Mouse (Mus musculus) testis, adult 2 months (tissue): Measurements from ENCODE around the gene Gdf11. TPM values are rescaled to one million over a fixed set of nuclear protein-coding genes. Genes with fewer than 3 reads are reported as not detected.

ENCODE experiments used
- H3K27ac ChIP-seq: fragments of 200-500 bp; 2 replicates; pipeline ENCODE4 v1.5.1; 2012; ENCODE audit warnings: low read depth, low read length; ENCODE audit not compliant: control insufficient read depth, insufficient read depth
- H3K27me3 ChIP-seq: fragments of 200-500 bp; 2 replicates; pipeline ENCODE4 v1.6.1; 2012; ENCODE audit warnings: mild to moderate bottlenecking, low read length, moderate library complexity; ENCODE audit not compliant: control insufficient read depth, insufficient read depth
- H3K36me3 ChIP-seq: fragments of 200-500 bp; 2 replicates; pipeline ENCODE4 v1.6.1; 2012; ENCODE audit warnings: mild to moderate bottlenecking, low read length; ENCODE audit not compliant: control insufficient read depth, insufficient read depth
- H3K4me1 ChIP-seq: fragments of 200-500 bp; 2 replicates; pipeline ENCODE4 v1.6.1; 2012; ENCODE audit warnings: low read length; ENCODE audit not compliant: control insufficient read depth, insufficient read depth
- H3K4me3 ChIP-seq: fragments of 200-500 bp; 2 replicates; pipeline ENCODE4 v1.5.1; 2012; ENCODE audit warnings: low read depth, mild to moderate bottlenecking, low read length, moderate library complexity, mixed read lengths; ENCODE audit not compliant: control insufficient read depth
- CTCF ChIP-seq: fragments of 200-500 bp; IDR thresholded peaks from 2 replicates; pipeline ENCODE4 v1.5.1; 2012; ENCODE audit warnings: low read depth, mild to moderate bottlenecking, inconsistent platforms, low read length, moderate library complexity; ENCODE audit not compliant: control insufficient read depth, insufficient read depth, insufficient replicate concordance
- POLR2A ChIP-seq: fragments of 200-500 bp; IDR thresholded peaks from 2 replicates; pipeline ENCODE4 v1.6.1; 2012; ENCODE audit warnings: low read depth, mild to moderate bottlenecking, inconsistent platforms, low read length, moderate library complexity; ENCODE audit not compliant: control insufficient read depth
- polyA plus RNA-seq: library from polyadenylated mRNA; depleted of rRNA; stranded (reverse); fragments of >200 nt; gene quantifications from 2 replicates; pipeline ENCODE4 v1.2.3, GENCODE M21; 2012

The Gdf11 gene
- polyA plus RNA-seq, 1 experiment, result 0.93 TPM

DNA sequence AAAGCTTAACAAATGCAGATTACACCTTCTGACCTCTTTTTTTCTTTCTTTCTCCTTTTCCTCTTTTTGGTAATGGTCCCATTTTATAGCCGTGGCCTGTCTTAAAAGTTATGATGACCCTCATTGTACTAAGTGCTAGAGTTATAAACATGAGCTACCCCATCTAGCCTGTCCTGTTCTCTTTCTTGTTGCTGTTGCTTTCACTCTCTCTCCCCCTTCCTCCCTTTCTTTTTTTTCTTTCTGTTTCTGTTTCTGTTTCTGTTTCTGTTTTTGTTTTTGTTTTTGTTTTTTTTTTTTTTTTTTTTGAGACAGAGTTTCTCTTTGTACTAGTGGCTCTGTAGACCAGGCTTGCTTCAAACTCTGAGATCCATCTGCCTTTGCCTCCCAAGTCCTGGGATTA lies 25.0 kb downstream of the Gdf11 start:
- H3K4me3 ChIP-seq, result no peak overlapping the region
- TF ChIP-seq POLR2A (no peak), CTCF (no peak)
- H3K27me3 ChIP-seq, result no peaks in the 10 kb centered on the region
- H3K36me3 ChIP-seq, result no peaks in the 10 kb centered on the region
- H3K4me1 ChIP-seq, result no peaks in the 10 kb centered on the region
- H3K27ac ChIP-seq, result no peak overlapping the region

DNA sequence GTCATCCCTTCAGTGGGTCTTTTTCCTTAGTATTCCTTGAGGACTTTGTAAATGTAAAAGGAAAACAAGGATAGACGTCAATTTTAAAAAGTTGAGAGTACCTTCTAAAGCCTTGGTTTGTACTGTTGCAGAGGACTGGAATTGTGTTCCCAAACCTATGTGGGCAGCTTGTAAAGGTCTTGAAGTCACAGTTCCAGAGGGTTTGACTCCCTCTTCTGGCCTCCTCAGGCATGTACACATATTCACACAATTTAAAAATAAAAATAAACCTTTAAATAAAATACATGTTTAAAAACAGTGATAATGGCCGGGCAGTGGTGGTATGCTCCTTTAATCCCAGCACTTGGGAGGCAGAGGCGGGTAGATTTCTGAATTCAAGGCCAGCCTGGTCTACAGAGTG lies 25.5 kb downstream of the Gdf11 start:
- no peaks in the 10 kb centered on the region for H3K36me3 ChIP-seq
- TF ChIP-seq CTCF (no peak), POLR2A (no peak)
- no peaks in the 10 kb centered on the region for H3K27me3 ChIP-seq
- H3K4me3 ChIP-seq, result no peak overlapping the region
- no peak overlapping the region for H3K27ac ChIP-seq
- H3K4me1 ChIP-seq, result no peaks in the 10 kb centered on the region

DNA sequence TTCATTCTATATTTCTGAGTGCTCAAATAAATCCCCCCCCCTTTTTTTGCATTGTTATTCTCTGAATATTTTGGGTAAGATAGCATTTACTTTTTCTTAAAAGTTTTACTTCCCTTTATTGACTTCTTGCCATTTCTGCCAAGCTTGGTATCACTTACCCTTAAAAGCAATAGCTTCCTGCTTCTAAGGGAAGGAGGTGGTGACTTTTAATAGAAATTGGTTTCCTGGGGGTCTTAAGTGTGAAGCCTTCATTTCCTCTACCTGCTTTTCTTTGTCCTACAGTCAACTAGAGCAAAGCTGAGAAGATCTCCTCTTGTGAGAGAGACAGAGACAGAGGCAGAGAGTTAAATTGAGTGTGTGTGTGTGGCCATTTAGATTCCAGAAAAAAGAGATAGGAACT lies 30.3 kb downstream of the Gdf11 start:
- no peak overlapping the region for H3K27ac ChIP-seq
- H3K36me3 ChIP-seq, result no peaks in the 10 kb centered on the region
- H3K4me3 ChIP-seq, result no peak overlapping the region
- no peaks in the 10 kb centered on the region for H3K27me3 ChIP-seq
- TF ChIP-seq CTCF (no peak), POLR2A (no peak)
- H3K4me1 ChIP-seq, result no peaks in the 10 kb centered on the region

DNA sequence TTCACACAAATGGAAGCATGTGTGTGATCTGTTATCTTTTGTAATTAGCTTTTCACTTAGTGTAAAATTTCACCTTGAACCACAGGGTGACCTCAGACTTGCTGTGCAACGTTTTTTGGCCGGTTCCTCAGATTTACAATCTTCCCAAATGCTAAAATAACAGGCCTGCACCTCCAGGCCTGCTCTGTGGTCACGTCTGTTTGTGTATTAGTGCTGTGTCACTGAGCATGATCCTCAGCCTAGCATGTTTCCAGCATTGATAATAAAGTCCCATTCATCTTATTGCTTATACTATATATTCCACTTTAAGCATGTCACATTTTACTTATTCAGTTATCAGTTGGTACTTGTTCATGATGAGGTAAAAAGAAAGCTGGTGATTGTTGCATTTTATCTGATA lies 41.2 kb downstream of the Gdf11 start:
- Histone ChIP-seq H3K27ac (no peak overlapping the region), H3K27me3 (no peaks in the 10 kb centered on the region), H3K4me1 (no peaks in the 10 kb centered on the region), H3K36me3 (no peaks in the 10 kb centered on the region; the same call in 1 of the 2 replicates), H3K4me3 (no peak overlapping the region)
- TF ChIP-seq POLR2A, result no peak
- TF ChIP-seq CTCF, result no peak

DNA sequence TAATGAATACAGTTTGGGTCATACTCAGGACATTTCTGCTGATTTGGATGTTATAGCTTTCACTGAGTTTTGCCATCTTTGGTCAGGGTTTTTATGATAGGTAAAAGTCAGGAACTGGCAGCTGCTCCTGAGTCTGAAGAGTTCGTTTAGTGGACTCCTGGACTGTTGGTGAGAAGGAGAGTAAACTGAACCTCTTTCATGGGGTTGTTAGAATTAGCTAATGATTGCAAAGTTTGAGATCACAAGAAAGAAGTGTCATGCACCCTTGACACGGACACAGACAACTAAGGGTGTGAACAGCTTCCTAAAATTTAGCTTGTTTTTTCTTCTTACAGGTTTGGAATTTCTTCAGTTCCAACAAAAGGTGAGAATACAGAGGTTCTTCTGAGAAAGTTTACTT lies 43.1 kb downstream of the Gdf11 start:
- no peaks in the 10 kb centered on the region for H3K4me1 ChIP-seq
- no peak overlapping the region for H3K4me3 ChIP-seq
- H3K27ac ChIP-seq, result no peak overlapping the region
- TF ChIP-seq CTCF, result no peak
- no peak for TF ChIP-seq POLR2A
- H3K36me3 ChIP-seq, result no peaks in the 10 kb centered on the region; the same call in 1 of the 2 replicates
- H3K27me3 ChIP-seq, result no peaks in the 10 kb centered on the region

DNA sequence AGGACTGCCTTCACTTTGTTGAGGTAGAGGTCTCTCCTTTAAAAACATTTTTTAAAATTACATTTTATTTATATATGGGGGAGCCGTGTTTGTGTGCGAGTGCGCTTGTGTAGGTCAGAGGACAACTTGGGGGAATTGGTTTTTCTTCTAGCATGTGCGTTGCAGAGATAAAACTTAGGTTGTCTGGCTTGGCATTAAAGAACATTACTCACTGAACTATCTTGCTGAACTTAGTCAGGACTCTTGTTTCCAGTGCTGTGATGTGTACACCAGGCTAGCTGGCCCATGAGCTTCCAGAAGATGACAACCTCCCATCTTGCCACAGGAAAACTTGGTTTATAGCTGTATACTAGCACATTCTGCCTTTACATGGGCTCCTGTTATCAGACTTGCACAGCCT lies 44.9 kb downstream of the Gdf11 start:
- Histone ChIP-seq H3K4me1 (no peaks in the 10 kb centered on the region), H3K27me3 (no peaks in the 10 kb centered on the region), H3K36me3 (no peaks in the 10 kb centered on the region; the same call in 1 of the 2 replicates), H3K27ac (no peak overlapping the region), H3K4me3 (no peak overlapping the region)
- TF ChIP-seq POLR2A (no peak), CTCF (no peak)

DNA sequence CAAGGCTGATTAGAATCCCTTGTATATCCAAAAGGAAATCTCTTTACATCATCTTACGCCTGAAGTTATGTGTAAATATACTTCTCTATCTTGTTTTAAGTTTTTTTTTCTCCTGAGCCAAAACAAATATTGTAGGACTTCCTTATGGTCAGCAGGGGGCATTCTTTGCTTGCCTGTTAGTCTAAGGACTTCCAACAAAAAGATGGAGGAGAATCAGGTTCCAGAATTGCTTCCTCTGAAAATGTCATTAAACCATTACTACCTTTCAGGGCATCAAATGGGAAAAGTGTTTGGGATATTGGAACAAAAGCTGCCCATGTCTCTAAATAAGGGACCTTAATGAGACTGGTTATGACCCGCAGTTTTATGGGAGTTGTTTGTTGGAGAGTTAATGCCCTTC lies 46.0 kb downstream of the Gdf11 start:
- no peaks in the 10 kb centered on the region; the same call in 1 of the 2 replicates for H3K36me3 ChIP-seq
- TF ChIP-seq CTCF (no peak), POLR2A (no peak)
- no peak overlapping the region for H3K4me3 ChIP-seq
- no peaks in the 10 kb centered on the region for H3K27me3 ChIP-seq
- no peak overlapping the region for H3K27ac ChIP-seq
- H3K4me1 ChIP-seq, result no peaks in the 10 kb centered on the region

DNA sequence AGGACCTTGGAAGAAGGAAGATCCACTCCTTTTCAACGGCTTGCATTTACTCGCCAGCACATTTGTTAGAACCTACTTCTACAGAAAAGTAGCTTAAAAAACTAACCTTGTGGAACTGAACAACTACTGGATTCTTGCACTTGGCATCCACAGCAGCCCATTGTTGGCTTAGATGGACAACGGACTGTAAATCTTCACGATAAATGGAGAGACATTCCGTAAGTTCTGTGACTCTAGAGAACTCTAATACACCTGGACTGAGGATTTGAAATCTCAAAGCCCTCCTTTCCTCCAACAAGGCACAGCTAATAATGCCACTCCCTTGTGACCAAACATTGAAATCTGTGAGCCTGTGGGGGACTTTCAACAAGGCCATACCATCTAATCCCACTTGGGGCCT lies 48.3 kb downstream of the Gdf11 start:
- Histone ChIP-seq H3K4me1 (no peaks in the 10 kb centered on the region), H3K4me3 (peak overlapping the region; percentile 34; the same call in 1 of the 2 replicates), H3K36me3 (no peaks in the 10 kb centered on the region; the same call in 1 of the 2 replicates), H3K27ac (no peak overlapping the region), H3K27me3 (no peaks in the 10 kb centered on the region)
- TF ChIP-seq POLR2A (no peak), CTCF (no peak)
